ENCODE assay signal across 15 mouse cellular contexts in the genomic region with DNA sequence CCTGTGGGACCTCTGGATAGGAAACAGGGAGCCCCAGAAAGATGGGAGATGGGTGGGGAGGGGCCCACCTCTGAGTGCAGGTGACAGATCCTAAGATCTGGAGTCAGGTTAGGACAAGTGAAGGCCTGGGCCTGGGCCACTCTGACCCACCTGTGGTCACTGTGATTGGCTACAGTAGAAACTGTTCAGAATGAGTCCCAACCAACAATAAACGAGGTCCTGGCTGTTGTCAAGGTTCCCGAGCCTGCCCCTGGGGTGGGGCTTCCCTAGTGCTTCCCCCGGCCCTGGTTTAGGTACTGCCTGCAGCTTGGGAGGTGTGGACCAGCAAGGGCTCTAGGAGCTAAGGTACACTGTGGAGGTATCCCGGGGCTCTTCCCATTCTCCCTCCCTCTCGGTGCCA. TPM values are rescaled to one million over a fixed set of nuclear protein-coding genes. Genes with fewer than 3 reads are reported as not detected.
DNase-seq lines count a peak whose midpoint lies in the region; ATAC-seq and TF ChIP-seq lines count a peak whose summit lies in the region.
"Had no signal": no experiment of that assay in that cellular context is flagged by ENCODE, and none has a peak within 500 bp of the region (broad histone marks: within the 10 kb centered on the region; RNA-seq: fewer than 3 reads in every experiment).

No protein-coding gene starts in this region.

- no peak overlapping the region for H3K4me3 ChIP-seq in heart, embryonic 10.5 days
- H3K4me3 ChIP-seq in heart, embryonic 11.5 days (ENCODE audit: low read depth, low read length): no peak overlapping the region
- no peak overlapping the region for H3K4me3 ChIP-seq in hindbrain, postnatal 0 days (ENCODE audit: low read length)
- no peak overlapping the region for H3K4me3 ChIP-seq in hindbrain, embryonic 13.5 days
- no peak overlapping the region for H3K4me3 ChIP-seq in testis, adult 2 months (ENCODE audit: control insufficient read depth, low read depth, low read length)
- H3K4me3 ChIP-seq in stomach, postnatal 0 days (ENCODE audit: low read depth, low read length): no peak overlapping the region
- H3K4me3 ChIP-seq: erythroblast, embryonic 14.5 days; neural tube, embryonic 13.5 days had no signal

- DNase-seq in heart, embryonic 10.5 days (ENCODE audit: low spot score): no peak
- no peak for DNase-seq in hindbrain, postnatal 0 days (ENCODE audit: low spot score)
- no peak for DNase-seq in testis, postnatal 10 days (ENCODE audit: low spot score)
- DNase-seq in stomach, postnatal 0 days (ENCODE audit: low spot score): peak; percentile 13
- no peak for DNase-seq in yolk sac, embryonic 10.5 days (ENCODE audit: low spot score)
- DNase-seq: kidney, adult 9 months; lung, postnatal 14 days; thymus, postnatal 4 days had no signal

- WGBS in heart, embryonic 10.5 days: 58% methylated on average over 5 of the region's 5 CpGs
- WGBS in heart, embryonic 11.5 days (ENCODE audit: insufficient replicate concordance): 74% methylated on average over 5 of the region's 5 CpGs
- 66% methylated on average over 5 of the region's 5 CpGs for WGBS in hindbrain, postnatal 0 days
- 64% methylated on average over 5 of the region's 5 CpGs for WGBS in hindbrain, embryonic 13.5 days
- WGBS in stomach, postnatal 0 days: 61% methylated on average over 5 of the region's 5 CpGs

- TF ChIP-seq POLR2A in testis, adult 2 months (IDR thresholded peaks at IDR 0.05; ENCODE audit: control insufficient read depth, low read depth, low read length): 0 out of 2 replicates have a peak, but pooled peaks have one; percentile 36

- no peak for TF ChIP-seq CTCF in hindbrain, postnatal 0 days (IDR thresholded peaks at IDR 0.05; ENCODE audit: low read depth)
- TF ChIP-seq CTCF in testis, adult 2 months (IDR thresholded peaks at IDR 0.05; ENCODE audit: control insufficient read depth, insufficient read depth, insufficient replicate concordance, low read depth, low read length): no peak
- TF ChIP-seq CTCF in stomach, postnatal 0 days (IDR thresholded peaks at IDR 0.05; ENCODE audit: low read depth): no peak

- H3K4me1 ChIP-seq in heart, embryonic 10.5 days: peaks cover 71% of the 10 kb centered on the region
- peaks cover 44% of the 10 kb centered on the region for H3K4me1 ChIP-seq in heart, embryonic 11.5 days (ENCODE audit: control insufficient read depth, insufficient read depth, low read length)
- H3K4me1 ChIP-seq in hindbrain, postnatal 0 days (ENCODE audit: insufficient read depth, low read length): 0 out of 2 replicates have a peak, but pooled peaks cover 9% of the 10 kb centered on the region
- peaks cover 36% of the 10 kb centered on the region for H3K4me1 ChIP-seq in hindbrain, embryonic 13.5 days (replicated peaks)
- H3K4me1 ChIP-seq in testis, adult 2 months (ENCODE audit: control insufficient read depth, insufficient read depth, low read length): peaks cover 21% of the 10 kb centered on the region
- H3K4me1 ChIP-seq in stomach, postnatal 0 days (replicated peaks; ENCODE audit: control insufficient read depth, insufficient read depth): no peaks in the 10 kb centered on the region; the same call in 1 of the 2 replicates

- no peak overlapping the region for H3K4me2 ChIP-seq in heart, embryonic 11.5 days
- H3K4me2 ChIP-seq in hindbrain, postnatal 0 days (ENCODE audit: low read depth, low read length): no peak overlapping the region
- no peak overlapping the region for H3K4me2 ChIP-seq in hindbrain, embryonic 13.5 days
- H3K4me2 ChIP-seq in stomach, postnatal 0 days (replicated peaks; ENCODE audit: low read depth): no peak overlapping the region
- H3K4me2 ChIP-seq: neural tube, embryonic 13.5 days had no signal

- TF ChIP-seq EP300 in stomach, postnatal 0 days (optimal IDR thresholded peaks at IDR 0.05): no peak

- H3K9ac ChIP-seq in heart, embryonic 11.5 days (ENCODE audit: low read depth, low read length): no peak overlapping the region
- H3K9ac ChIP-seq in hindbrain, postnatal 0 days (replicated peaks; ENCODE audit: low read length): no peak overlapping the region
- H3K9ac ChIP-seq in hindbrain, embryonic 13.5 days: no peak overlapping the region
- no peak overlapping the region for H3K9ac ChIP-seq in stomach, postnatal 0 days (ENCODE audit: low read length)
- H3K9ac ChIP-seq: liver, embryonic 14.5 days; neural tube, embryonic 13.5 days had no signal

- H3K9me3 ChIP-seq in heart, embryonic 10.5 days: no peaks in the 10 kb centered on the region
- no peaks in the 10 kb centered on the region for H3K9me3 ChIP-seq in heart, embryonic 11.5 days (replicated peaks; ENCODE audit: control insufficient read depth, low read length)
- H3K9me3 ChIP-seq in hindbrain, postnatal 0 days (ENCODE audit: low read length): no peaks in the 10 kb centered on the region
- 0 out of 2 replicates have a peak, but pooled peaks cover 4% of the 10 kb centered on the region for H3K9me3 ChIP-seq in hindbrain, embryonic 13.5 days
- H3K9me3 ChIP-seq in stomach, postnatal 0 days (ENCODE audit: control insufficient read depth, low read length): no peaks in the 10 kb centered on the region
- H3K9me3 ChIP-seq: neural tube, embryonic 13.5 days had no signal

- peak overlapping the region; percentile 59 for H3K27ac ChIP-seq in heart, embryonic 10.5 days
- H3K27ac ChIP-seq in heart, embryonic 11.5 days (ENCODE audit: low read depth, low read length): no peak overlapping the region
- peak overlapping the region; percentile 46; the same call in 1 of the 2 replicates for H3K27ac ChIP-seq in hindbrain, postnatal 0 days
- H3K27ac ChIP-seq in hindbrain, embryonic 13.5 days: no peak overlapping the region
- H3K27ac ChIP-seq in testis, adult 2 months (ENCODE audit: control insufficient read depth, insufficient read depth, low read depth, low read length): no peak overlapping the region
- H3K27ac ChIP-seq in stomach, postnatal 0 days (replicated peaks): 0 out of 2 replicates have a peak overlapping the region, but pooled peaks have one; percentile 24
- H3K27ac ChIP-seq: liver, embryonic 14.5 days; neural tube, embryonic 13.5 days had no signal

- H3K27me3 ChIP-seq in heart, embryonic 10.5 days (ENCODE audit: insufficient read depth, poor library complexity, severe bottlenecking): no peaks in the 10 kb centered on the region
- H3K27me3 ChIP-seq in heart, embryonic 11.5 days (ENCODE audit: control insufficient read depth, insufficient read depth, low read length): no peaks in the 10 kb centered on the region
- no peaks in the 10 kb centered on the region for H3K27me3 ChIP-seq in hindbrain, postnatal 0 days (ENCODE audit: insufficient read depth, low read length)
- H3K27me3 ChIP-seq in hindbrain, embryonic 13.5 days: no peaks in the 10 kb centered on the region
- no peaks in the 10 kb centered on the region for H3K27me3 ChIP-seq in testis, adult 2 months (ENCODE audit: control insufficient read depth, insufficient read depth, low read length)
- no peaks in the 10 kb centered on the region for H3K27me3 ChIP-seq in stomach, postnatal 0 days (ENCODE audit: control insufficient read depth, insufficient read depth, low read length)
- H3K27me3 ChIP-seq: neural tube, embryonic 13.5 days had no signal

- ATAC-seq in heart, embryonic 11.5 days (replicated peaks; ENCODE audit: insufficient number of reproducible peaks, low FRiP score, low TSS enrichment): no peak
- no peak for ATAC-seq in hindbrain, postnatal 0 days
- ATAC-seq in hindbrain, embryonic 13.5 days (ENCODE audit: low FRiP score): no peak
- ATAC-seq in stomach, postnatal 0 days (ENCODE audit: low FRiP score, low TSS enrichment): no peak
- ATAC-seq: forebrain, embryonic 14.5 days had no signal

- H3K36me3 ChIP-seq in heart, embryonic 10.5 days: peaks cover 50% of the 10 kb centered on the region
- peaks cover 10% of the 10 kb centered on the region; the same call in 1 of the 2 replicates for H3K36me3 ChIP-seq in heart, embryonic 11.5 days (ENCODE audit: control insufficient read depth, insufficient read depth, low read length)
- peaks cover 7% of the 10 kb centered on the region; the same call in 1 of the 2 replicates for H3K36me3 ChIP-seq in hindbrain, postnatal 0 days (ENCODE audit: insufficient read depth, low read length)
- peaks cover 52% of the 10 kb centered on the region for H3K36me3 ChIP-seq in hindbrain, embryonic 13.5 days
- H3K36me3 ChIP-seq in testis, adult 2 months (ENCODE audit: control insufficient read depth, insufficient read depth, low read length): no peaks in the 10 kb centered on the region
- H3K36me3 ChIP-seq in stomach, postnatal 0 days (ENCODE audit: control insufficient read depth, insufficient read depth, low read length): 0 out of 2 replicates have a peak, but pooled peaks cover 6% of the 10 kb centered on the region

RNA-seq across cellular contexts. Expression of a gene that starts 13.0 kb away (rescaled TPM):
- 3.2 and 3.8 TPM in 2 replicates for polyA plus RNA-seq in heart, embryonic 10.5 days (2016; fragmentation: Nextera tagmentation; extraction: Ambion mirVana)
- 2.7 and 3.5 TPM in 2 replicates for polyA plus RNA-seq in heart, embryonic 11.5 days (2014; fragmentation: Nextera tagmentation; extraction: Ambion mirVana)
- 18.5 and 22.8 TPM in 2 replicates for total RNA-seq in hindbrain, postnatal 0 days (2014; rRNA removed)
- 7.0 and 8.4 TPM in 2 replicates for polyA plus RNA-seq in hindbrain, postnatal 0 days (2015; fragmentation: Nextera tagmentation; extraction: Ambion mirVana)
- 9.0 and 9.1 TPM in 2 replicates for polyA plus RNA-seq in hindbrain, embryonic 13.5 days (2015; fragmentation: Nextera tagmentation; extraction: Ambion mirVana)
- 42.6 and 44.0 TPM in 2 replicates for polyA plus RNA-seq in testis, adult 2 months (2012; rRNA removed)
- 2.5 and 2.6 TPM in 2 replicates for polyA plus RNA-seq in stomach, postnatal 0 days (2015; fragmentation: Nextera tagmentation; extraction: Ambion mirVana)

RNA-seq across cellular contexts. Expression of a gene that starts 53.1 kb away (rescaled TPM):
- polyA plus RNA-seq in heart, embryonic 10.5 days (2016; fragmentation: Nextera tagmentation; extraction: Ambion mirVana): 5.5 and 5.8 TPM in 2 replicates
- 3.9 and 5.5 TPM in 2 replicates for polyA plus RNA-seq in heart, embryonic 11.5 days (2014; fragmentation: Nextera tagmentation; extraction: Ambion mirVana)
- total RNA-seq in hindbrain, postnatal 0 days (2014; rRNA removed): 49.0 and 59.2 TPM in 2 replicates
- 21.2 and 21.3 TPM in 2 replicates for polyA plus RNA-seq in hindbrain, postnatal 0 days (2015; fragmentation: Nextera tagmentation; extraction: Ambion mirVana)
- 17.8 and 19.1 TPM in 2 replicates for polyA plus RNA-seq in hindbrain, embryonic 13.5 days (2015; fragmentation: Nextera tagmentation; extraction: Ambion mirVana)
- 27.9 and 30.7 TPM in 2 replicates for polyA plus RNA-seq in testis, adult 2 months (2012; rRNA removed)
- 3.4 and 4.1 TPM in 2 replicates for polyA plus RNA-seq in stomach, postnatal 0 days (2015; fragmentation: Nextera tagmentation; extraction: Ambion mirVana)

RNA-seq across cellular contexts. Expression of a gene that starts 54.1 kb away (rescaled TPM):
- 41.0 and 52.7 TPM in 2 replicates for polyA plus RNA-seq in heart, embryonic 10.5 days (2016; fragmentation: Nextera tagmentation; extraction: Ambion mirVana)
- polyA plus RNA-seq in heart, embryonic 11.5 days (2014; fragmentation: Nextera tagmentation; extraction: Ambion mirVana): 34.0 and 40.6 TPM in 2 replicates
- total RNA-seq in hindbrain, postnatal 0 days (2014; rRNA removed): 20.3 and 34.1 TPM in 2 replicates
- polyA plus RNA-seq in hindbrain, postnatal 0 days (2015; fragmentation: Nextera tagmentation; extraction: Ambion mirVana): 21.1 and 22.0 TPM in 2 replicates
- 29.4 and 29.6 TPM in 2 replicates for polyA plus RNA-seq in hindbrain, embryonic 13.5 days (2015; fragmentation: Nextera tagmentation; extraction: Ambion mirVana)
- polyA plus RNA-seq in testis, adult 2 months (2012; rRNA removed): 14.7 and 15.1 TPM in 2 replicates
- 22.3 and 22.5 TPM in 2 replicates for polyA plus RNA-seq in stomach, postnatal 0 days (2015; fragmentation: Nextera tagmentation; extraction: Ambion mirVana)

Comparison
In these comparisons a context has a peak if more than half of its experiments do, and no peak if none do; other contexts are left out.
1. H3K27ac ChIP-seq: peak in heart, embryonic 10.5 days (single experiment), hindbrain, postnatal 0 days (single experiment) and stomach, postnatal 0 days (single experiment); none in heart, embryonic 11.5 days (single experiment), hindbrain, embryonic 13.5 days (single experiment) and testis, adult 2 months (single experiment).